Mouse (Mus musculus): ENCODE measurements around the gene Nfkbie.

Gene Nfkbie

DNA sequence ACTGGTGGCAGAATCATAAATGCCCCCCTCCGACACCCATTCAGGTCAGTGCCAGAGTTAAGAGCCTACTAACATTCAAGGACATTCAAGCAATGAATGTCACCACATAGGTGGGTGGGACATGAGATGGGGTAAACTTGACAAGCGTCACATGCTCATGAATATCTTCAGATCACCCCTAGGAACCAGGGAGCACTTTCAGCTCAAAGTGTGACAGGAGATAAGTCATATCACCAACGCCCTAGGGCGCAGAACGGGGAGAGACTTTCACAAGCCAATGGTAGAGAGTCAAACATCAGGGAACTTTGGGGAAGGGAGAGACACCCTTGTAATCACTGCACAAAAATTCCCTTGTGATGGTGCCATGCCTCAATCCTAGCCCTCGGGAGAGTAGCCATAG, 26.7 kb downstream of the Nfkbie start:
- no peak for DNase-seq (ENCODE audit: low spot score)

DNA sequence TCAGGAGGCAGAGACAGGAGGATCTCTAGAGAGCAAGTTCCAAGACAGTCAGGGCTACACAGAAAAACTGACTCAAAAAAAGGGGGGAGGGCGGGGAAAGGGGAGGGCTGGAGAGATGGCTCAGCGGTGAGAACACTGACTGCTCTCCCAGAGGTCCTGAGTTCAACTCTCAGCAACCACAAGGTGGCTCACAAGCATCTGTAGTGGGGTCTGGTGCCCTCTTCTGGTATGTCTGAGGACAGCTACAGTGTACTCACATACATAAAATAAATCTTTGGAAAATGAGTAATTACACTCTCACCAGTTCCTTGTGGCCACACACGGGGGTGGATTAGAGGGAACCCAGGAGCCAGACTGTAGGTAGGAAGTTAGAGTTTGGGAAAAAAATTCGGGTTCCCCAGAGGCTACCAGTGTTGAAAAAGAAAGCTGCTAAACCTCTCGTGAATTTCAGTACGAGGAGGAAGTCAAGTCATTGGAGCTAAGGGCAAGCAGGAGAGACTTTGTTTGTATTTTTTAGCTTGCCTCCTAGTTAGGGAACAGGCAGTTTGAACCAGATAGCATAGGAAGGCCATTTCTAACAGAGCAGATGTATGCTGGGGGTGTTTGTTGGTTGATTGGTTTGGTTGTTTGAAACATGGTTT, 27.3 kb downstream of the Nfkbie start:
- no peak for DNase-seq (ENCODE audit: low spot score)

- peak; percentile 84 for DNase-seq (ENCODE audit: low spot score)
Observed at GRCm38 (mm10) chr17:45584096-45584896, 28.8 kb downstream of the Nfkbie start.

GRCm38 (mm10) chr17:45584939-45585678, 29.6 kb downstream of the Nfkbie start:
- DNase-seq (ENCODE audit: low spot score) = peak; percentile 71

DNA sequence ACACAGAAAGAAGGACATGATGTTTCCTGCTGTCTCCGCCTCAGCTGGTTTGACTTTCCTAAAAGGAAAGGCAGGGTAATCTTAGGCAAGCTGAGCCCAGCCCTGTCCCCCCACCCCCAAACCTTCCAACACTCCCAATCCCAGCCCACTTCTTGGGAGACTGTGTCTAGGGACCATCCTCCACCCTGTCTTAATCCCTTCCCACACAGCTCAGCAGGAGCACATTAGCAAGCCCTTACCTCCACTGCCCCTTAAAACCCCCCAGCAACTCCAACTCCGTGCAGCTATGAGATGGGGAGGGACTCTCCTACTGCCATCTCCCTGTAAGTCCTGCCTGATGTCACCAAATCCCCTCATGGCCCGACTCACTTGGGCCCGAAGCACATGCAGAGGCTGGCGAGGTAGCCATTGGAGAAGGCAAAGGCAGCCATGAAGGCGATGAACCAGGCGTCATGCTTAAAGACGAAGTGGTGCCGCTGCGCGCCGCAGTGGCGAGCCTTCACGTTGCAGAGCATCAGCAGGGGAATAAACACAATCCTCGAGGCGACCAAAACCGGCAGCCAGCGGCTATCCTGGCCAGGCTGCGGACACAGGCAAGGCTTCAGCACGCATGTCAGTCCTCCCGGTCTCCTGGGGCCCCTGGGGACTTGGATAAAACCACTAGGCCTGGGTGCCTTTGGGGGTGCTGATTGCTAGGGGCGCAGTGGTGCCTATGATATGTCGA, 30.4 kb downstream of the Nfkbie start:
- no peak for DNase-seq (ENCODE audit: low spot score)

DNA sequence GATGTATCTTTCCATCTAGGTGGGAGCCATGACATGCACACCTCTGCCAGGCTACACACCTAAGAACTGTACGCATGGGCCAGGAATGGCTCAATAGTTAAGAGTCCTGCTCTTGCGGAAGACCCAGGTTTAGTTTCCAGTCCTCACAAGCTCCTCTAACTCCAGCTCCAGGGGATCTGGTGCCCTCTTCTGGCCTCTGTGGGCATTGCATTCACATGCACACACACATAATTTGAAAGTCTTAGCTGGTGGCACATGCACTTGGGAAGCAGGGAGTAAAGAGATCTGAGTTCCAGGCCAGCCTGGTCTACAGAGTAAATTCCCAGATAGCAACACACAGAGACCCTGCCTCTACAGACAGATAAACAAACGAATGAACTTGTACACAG, 30.9 kb downstream of the Nfkbie start:
- no peak for DNase-seq (ENCODE audit: low spot score)

DNA sequence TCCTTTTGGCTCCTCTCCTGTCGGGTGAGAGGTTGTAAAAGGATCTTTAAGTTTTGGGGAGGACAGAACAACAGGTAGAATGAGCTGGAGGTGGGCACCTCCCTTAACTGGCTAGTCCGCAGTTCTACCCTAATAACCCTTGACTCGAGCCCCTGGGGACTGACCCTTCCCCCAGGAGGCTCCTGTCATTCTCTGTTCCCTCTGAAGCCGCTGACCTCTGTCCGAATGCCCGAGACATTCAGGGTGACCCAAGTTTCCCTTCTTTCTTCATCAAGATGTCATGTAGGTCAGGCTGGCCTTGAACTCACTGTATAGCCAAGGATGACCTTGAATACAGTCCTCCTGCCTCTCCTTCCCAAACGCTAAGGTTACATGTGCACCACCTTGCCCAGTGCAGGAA, 32.9 kb downstream of the Nfkbie start:
- no peak for DNase-seq (ENCODE audit: low spot score)

GRCm38 (mm10) chr17:45589236-45589635, 33.7 kb downstream of the Nfkbie start:
- DNase-seq (ENCODE audit: low spot score) = no peak

GRCm38 (mm10) chr17:45589844-45590243, 34.3 kb downstream of the Nfkbie start:
- DNase-seq (ENCODE audit: low spot score) = no peak

DNA sequence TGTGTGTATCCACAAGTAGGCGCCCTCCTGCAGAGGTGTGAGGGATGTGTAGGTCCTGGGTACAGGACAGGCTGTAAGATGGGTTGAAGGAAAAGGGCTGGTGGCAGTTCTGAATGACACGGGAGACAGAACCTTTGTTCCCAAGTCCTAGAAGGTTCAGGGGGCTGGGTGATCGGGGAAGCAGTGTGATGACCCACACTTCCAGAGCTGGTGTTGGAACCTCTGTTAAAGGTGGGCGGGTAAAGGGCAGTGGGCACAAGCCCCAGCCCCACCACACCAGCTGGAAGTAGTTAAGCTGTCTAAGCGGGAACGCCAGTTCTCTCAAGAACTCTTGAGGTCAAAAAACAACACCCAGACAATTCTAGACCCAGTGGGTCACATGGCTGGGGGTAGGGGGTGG, 34.9 kb downstream of the Nfkbie start:
- DNase-seq (ENCODE audit: low spot score) = no peak

DNA sequence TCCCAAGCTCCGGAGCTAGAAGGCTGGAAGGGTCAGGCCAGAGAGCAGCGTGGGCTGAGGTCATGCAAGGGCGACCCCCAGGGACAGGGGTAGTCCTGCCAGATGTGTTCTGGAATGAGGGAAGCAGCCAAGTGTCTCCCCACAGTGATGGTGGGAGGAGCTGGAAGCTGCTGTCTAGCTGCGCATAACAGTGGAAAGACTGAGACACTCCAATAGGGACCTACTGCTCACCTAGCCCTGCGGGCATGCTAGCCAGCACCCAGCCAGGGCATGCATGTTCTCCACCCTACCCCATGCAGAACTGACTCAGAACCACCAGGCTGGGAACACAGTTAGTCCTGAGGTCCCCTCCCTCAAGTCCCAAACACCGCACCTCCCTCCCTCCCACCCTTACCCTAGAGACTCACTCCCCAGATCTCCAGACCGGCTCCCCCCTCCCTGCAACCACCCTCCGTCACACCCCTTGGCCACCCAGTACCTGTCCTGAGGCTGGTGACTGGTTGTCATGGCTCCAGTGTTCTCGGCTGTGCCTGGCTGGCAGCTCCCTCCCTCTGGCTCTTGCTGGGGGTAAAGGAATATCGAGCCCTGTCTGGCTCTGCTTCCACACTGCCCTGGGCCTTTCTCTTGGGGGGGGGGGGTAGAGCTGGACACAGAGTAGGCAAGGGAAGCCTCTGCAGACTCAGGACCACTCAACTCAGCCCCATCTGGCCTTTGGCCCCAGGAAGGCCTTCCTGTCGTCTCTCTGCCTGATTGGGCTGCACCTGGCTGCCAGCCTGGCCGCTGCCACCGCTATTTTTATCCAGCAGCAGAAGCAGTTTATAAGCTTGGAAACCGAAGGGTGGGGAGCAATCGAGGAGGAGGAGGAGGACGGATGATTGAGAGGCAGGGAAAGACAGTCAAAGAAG, 36.5 kb downstream of the Nfkbie start:
- DNase-seq (ENCODE audit: low spot score) = no peak

GRCm38 (mm10) chr17:45592606-45593431, 37.3 kb downstream of the Nfkbie start:
- DNase-seq (ENCODE audit: low spot score) = peak; percentile 47

DNA sequence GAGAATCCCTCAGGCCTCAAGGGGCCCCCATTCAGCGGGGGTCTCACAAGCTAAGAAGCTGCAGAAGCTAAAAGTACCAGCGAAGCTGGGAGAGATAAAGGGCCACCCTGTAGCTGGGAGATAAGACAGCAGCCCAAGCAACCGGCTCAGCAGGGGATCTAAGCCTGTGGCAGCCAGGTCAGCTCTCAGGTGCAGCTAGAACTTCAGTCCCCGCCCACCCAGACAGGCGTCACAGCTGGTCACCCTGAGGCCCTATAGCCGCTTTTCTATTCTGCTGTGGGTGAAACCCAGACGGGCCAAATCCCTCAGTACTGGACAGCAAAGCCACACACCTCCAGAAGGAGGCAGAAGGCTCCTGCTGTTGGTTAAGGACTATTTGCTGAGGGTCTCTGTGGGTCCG, 38.0 kb downstream of the Nfkbie start:
- DNase-seq (ENCODE audit: low spot score) = no peak

GRCm38 (mm10) chr17:45594195-45594594, 38.7 kb downstream of the Nfkbie start:
- DNase-seq (ENCODE audit: low spot score) = no peak

DNA sequence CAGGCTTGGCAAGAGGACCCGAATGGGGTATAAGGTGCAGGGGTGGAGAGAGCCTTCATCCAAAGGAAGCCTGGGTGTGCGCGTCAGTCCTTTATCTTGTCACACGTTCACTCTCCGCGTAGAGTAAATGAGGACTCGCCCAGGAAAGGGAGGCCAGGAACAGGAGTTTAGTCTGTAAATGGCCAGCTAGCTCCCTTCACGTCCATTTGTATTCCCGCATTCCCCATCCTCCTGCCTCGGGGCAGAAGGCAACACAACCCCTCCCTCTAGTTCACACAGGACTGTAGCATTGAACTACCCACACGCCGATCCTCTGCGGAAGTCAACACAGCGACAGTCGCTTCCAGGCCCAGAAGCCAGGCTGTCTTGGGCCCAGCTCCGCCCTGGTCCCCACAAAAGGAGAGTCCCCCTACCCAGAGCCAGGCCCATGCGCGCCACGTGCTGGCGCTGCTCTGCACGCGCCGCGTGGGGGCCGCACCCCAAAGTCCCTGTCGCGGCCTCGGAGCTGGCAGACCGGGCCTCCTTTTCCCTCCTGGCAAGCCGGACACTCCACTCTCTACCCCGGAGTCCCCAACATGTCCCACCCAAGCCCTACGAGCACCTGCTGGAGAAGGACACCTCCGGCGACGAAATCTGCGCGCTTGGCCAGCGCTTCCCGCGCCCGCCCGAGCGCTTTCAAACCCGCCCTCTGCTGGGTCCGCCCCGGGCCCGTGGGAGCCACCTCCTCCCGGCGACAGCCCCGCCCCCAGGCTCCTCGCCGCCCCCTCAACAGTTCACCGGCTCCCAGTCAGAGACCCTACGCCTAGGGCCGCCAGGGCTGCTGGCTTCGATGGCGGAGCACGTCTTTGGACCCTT, 39.6 kb downstream of the Nfkbie start:
- DNase-seq (ENCODE audit: low spot score) = peak; percentile 76

GRCm38 (mm10) chr17:45595736-45596390, 40.4 kb downstream of the Nfkbie start:
- DNase-seq (ENCODE audit: low spot score) = no peak

DNA sequence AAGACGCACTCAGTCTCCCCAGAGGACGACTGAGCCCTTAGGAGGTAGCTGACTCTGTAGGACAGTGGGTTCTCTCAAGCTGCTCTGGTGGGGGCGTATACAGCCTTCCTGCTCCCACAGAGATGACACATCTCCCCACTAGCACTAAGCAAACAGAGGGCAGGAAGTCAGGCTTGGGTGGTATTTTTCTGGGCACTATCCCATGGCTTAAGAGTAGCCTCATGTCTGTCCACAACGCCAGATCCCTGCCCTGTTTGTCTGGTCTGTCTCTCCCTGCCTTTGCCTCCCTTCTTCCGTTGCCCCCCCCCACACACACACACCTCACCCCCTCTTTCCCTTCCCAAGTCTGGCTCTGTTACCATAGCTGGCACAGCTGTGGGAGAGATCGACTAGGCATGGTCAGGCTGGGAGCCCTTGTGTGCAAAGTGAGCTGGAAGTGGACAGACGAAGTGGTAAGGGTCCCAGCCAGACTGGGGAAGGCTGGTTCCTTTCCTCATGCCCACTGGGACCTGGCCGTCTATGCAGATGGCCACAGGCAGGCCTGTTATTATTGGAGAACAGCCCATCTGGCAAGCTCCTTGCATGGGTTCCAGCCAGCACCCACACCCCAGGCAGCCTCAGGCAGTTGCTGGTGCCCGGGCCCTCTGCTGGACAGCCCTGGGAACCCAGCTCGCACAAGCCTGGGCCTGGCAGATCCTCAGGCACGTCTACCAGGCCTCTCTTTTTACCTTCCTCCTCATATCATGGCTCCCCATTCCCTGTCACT, 41.3 kb downstream of the Nfkbie start:
- DNase-seq (ENCODE audit: low spot score) = peak; percentile 81

- DNase-seq (ENCODE audit: low spot score) = no peak
Observed at GRCm38 (mm10) chr17:45597787-45598186, 42.3 kb downstream of the Nfkbie start.
